Mouse (Mus musculus) kidney, embryonic 16.5 days (tissue): ENCODE data around the gene Nlrp4f. TPM values are rescaled to one million over a fixed set of nuclear protein-coding genes. Genes with fewer than 3 reads are reported as not detected.

Experiments used
- ATAC-seq: fragments of 200-750 bp; cut with Nextera tagmentation; 2 replicates; pipeline ENCODE4 v1.8.0; 2017; ENCODE audit warnings: moderate TSS enrichment; ENCODE audit not compliant: low FRiP score, low TSS enrichment
- H3K27ac ChIP-seq: fragments of 300-500 bp; sonication (generic); 2 replicates; pipeline ENCODE4 v1.5.1; 2014; ENCODE audit warnings: low read length
- H3K27me3 ChIP-seq: fragments of 300-500 bp; sonication (generic); 2 replicates; pipeline ENCODE4 v1.6.1; 2014; ENCODE audit warnings: low read length, control low read depth, mixed read lengths; ENCODE audit not compliant: insufficient read depth
- H3K36me3 ChIP-seq: fragments of 300-500 bp; sonication (generic); 2 replicates; pipeline ENCODE4 v1.6.1; 2014; ENCODE audit warnings: low read length, control low read depth, mixed read lengths; ENCODE audit not compliant: insufficient read depth
- H3K4me1 ChIP-seq: fragments of 300-500 bp; sonication (generic); 2 replicates; pipeline ENCODE4 v1.6.1; 2014; ENCODE audit warnings: low read length, control low read depth, mixed read lengths; ENCODE audit not compliant: insufficient read depth
- H3K4me2 ChIP-seq: fragments of 300-500 bp; sonication (generic); replicated peaks from 2 replicates; pipeline ENCODE4 v1.6.1; 2014; ENCODE audit warnings: low read depth, low read length
- H3K4me3 ChIP-seq: fragments of 300-500 bp; sonication (generic); 2 replicates; pipeline ENCODE4 v1.5.1; 2014; ENCODE audit warnings: mild to moderate bottlenecking, low read length
- H3K9ac ChIP-seq: fragments of 300-500 bp; sonication (generic); replicated peaks from 2 replicates; pipeline ENCODE4 v1.6.1; 2014; ENCODE audit warnings: low read length
- H3K9me3 ChIP-seq: fragments of 300-500 bp; sonication (generic); 2 replicates; pipeline ENCODE4 v1.6.1; 2016; ENCODE audit warnings: low read length, control low read depth
- WGBS: fragments of 180-500 bp; shearing (Covaris S2); extraction: QIAGEN DNeasy Blood & Tissue Kit; methylation state at CpG from one replicate; pipeline ENCODE4 v1.1.7; 2014; 5-methylcytosine and 5-hydroxymethylcytosine counted together
- polyA plus RNA-seq: library from polyadenylated mRNA; unstranded; fragments of >200 nt; fragmentation: Nextera tagmentation; extraction: Ambion mirVana; gene quantifications from 2 replicates; pipeline ENCODE4 v1.2.1, GENCODE M21; 2015

Nlrp4f gene
- polyA plus RNA-seq, 1 experiment from 2014 or later, result not detected

DNA sequence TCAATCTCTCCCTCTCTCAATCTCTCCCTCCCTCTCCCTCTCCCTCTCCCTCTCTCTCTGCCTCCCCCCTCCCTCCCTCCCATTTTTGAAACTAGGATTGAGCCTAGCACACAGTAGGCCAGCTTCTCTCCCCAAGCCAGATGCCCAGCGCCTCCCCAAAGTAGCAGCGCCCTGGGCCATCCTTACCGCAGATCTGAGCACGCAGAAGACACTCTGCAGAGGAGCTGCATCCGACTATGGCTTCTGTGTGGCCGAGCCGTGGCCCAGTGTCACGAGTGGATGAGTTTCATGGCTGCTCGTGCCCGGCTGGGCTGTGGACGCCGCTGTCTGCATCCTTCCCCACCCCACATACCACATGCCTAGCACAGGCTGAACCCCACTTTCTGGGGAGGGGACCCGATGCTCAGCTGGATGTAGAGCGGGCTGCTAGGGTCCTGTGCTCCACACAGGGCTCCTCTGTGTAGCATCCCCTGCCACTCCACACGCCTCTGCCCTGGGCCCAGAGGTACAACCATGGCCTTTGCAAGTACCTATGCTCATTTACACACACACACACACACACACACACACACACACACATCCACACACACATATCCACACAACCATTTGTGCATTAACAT, 29.2 kb downstream of the Nlrp4f start:
- Histone ChIP-seq H3K27me3 (no peaks in the 10 kb centered on the region), H3K4me3 (no peak overlapping the region), H3K36me3 (no peaks in the 10 kb centered on the region), H3K4me2 (no peak overlapping the region), H3K9me3 (no peaks in the 10 kb centered on the region; the same call in 1 of the 2 replicates), H3K27ac (no peak overlapping the region), H3K4me1 (no peaks in the 10 kb centered on the region), H3K9ac (no peak overlapping the region)
- WGBS, result 59% methylated on average over 15 of the region's 15 CpGs
- ATAC-seq, result peak; percentile 46; the same call in 1 of the 2 replicates

DNA sequence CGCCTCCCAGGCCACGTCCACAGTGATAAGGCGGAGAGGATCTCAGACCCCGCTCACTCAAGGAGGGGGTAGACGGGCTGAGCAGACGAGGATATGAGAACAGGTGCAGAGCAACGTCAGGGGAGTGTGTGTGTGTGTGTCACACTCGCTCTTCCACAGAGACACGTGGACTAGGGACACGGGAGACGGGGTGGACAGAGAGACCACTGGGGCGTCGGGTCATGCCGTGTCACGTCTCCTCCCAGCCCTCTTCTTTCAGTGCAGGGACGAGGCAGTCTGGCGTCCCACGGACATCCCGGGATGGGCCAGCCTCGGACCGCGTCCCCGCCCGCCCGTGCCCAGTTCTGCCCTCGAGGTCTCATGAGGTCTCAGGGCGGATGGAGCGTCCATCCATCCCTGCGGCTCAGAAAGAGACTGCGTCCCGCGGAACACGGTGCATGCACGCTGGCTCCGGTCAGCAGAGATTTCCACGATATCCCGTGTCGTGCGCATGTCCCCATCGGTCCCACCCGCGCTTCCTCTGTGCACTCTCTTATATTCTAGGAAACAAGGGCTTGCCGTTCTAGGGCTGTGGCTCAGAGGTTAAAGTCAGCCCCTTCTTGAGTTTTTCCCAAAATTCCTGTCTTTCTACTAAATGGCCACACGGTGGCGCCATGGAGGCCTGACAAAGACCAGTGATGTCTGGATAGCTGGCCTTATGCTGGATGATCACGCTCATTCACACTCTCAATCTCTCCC, 29.9 kb downstream of the Nlrp4f start:
- H3K4me2 ChIP-seq, result peak overlapping the region; percentile 57
- 0 out of 2 replicates have a peak overlapping the region, but pooled peaks have one; percentile 26 for H3K9ac ChIP-seq
- no peak overlapping the region for H3K27ac ChIP-seq
- ATAC-seq, result peak; percentile 74
- no peaks in the 10 kb centered on the region for H3K36me3 ChIP-seq
- H3K4me1 ChIP-seq, result no peaks in the 10 kb centered on the region
- H3K9me3 ChIP-seq, result no peaks in the 10 kb centered on the region; the same call in 1 of the 2 replicates
- H3K4me3 ChIP-seq, result peak overlapping the region; percentile 32
- H3K27me3 ChIP-seq, result no peaks in the 10 kb centered on the region
- WGBS, result 22% methylated on average over 46 of the region's 46 CpGs

DNA sequence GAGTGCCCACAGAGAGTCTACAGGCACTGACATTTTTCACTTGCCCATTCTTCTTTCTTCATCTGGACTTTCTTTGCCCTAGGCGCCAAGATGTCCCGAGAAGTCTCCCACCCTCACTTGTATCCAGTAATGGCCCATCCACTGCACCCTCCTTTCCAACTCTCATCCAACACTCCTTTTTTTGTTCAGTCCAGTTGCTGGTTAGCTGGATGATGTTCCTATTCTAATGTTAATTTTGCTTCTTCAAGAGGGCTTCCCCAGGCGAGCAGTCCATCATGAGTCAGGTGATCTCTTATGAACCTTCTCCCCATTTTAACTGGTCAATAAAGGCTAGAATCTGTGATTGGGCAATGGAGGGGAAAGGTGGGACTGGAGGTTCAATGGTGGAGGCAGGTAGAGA, 31.7 kb downstream of the Nlrp4f start:
- Histone ChIP-seq H3K36me3 (no peaks in the 10 kb centered on the region), H3K27me3 (no peaks in the 10 kb centered on the region), H3K9me3 (no peaks in the 10 kb centered on the region; the same call in 1 of the 2 replicates), H3K4me1 (no peaks in the 10 kb centered on the region), H3K9ac (no peak overlapping the region), H3K4me3 (no peak overlapping the region), H3K27ac (no peak overlapping the region), H3K4me2 (no peak overlapping the region)
- 74% methylated on average over 3 of the region's 3 CpGs for WGBS
- ATAC-seq, result no peak

DNA sequence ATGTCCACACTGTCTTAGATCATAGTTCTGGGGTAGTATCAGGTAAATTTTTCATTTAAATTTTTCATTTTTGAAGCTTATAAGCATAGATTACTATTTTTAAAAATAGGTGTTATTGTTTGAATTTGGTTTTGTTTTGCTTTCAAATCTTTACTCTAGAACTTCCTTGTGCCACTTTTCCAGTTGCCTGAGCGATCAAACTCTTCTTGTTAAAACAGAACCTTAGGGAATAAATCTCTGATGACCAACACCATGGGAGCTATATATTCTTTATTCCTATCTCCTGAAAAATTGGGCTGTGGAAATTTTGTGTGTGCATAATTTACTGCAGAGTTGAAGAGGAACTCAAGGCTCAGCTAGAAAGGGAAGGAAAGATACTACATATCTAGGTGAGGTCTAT, 55.8 kb downstream of the Nlrp4f start, which contains the start of gene Olfr466:
Olfr466 (plus strand) TSS at position 301 of the 400 bp plus-strand sequence.
- Histone ChIP-seq H3K27ac (no peak within 1 kb of the TSS), H3K4me2 (no peak within 1 kb of the TSS), H3K9ac (no peak within 1 kb of the TSS), H3K9me3 (peaks cover 2% of the 10 kb centered on the region; the same call in 1 of the 2 replicates), H3K27me3 (no peaks in the 10 kb centered on the region), H3K4me1 (no peaks in the 10 kb centered on the region), H3K36me3 (no peaks in the 10 kb centered on the region), H3K4me3 (no peak within 1 kb of the TSS)
- no peak for ATAC-seq
- 79% methylated on average over 1 of the region's 1 CpGs for WGBS

DNA sequence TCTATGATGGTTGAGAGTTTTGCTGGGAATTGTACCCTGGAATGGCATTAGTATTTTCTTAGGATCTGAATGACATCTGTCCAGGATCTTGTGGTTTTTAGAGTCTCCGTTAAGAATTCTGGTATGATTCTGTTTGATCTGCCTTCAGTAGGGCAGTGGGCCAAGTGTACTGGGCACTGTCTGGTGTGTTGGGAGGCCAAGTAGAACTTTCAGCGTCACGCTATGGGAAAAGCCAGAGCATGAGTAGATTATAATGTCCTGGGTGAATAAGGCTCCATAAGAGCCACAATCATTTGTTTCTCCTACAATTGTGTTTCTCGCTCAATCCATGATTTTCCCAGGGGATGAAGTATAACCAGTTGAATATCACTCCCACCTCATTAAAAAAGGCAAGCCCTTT, 68.0 kb downstream of the Nlrp4f start, which contains the start of gene Olfr465-ps1:
Olfr465-ps1 (plus strand) TSS at position 301 of the 400 bp plus-strand sequence.
- no peak within 1 kb of the TSS for H3K4me2 ChIP-seq
- 82% methylated on average over 4 of the region's 4 CpGs for WGBS
- no peak within 1 kb of the TSS for H3K9ac ChIP-seq
- no peaks in the 10 kb centered on the region for H3K4me1 ChIP-seq
- H3K36me3 ChIP-seq, result no peaks in the 10 kb centered on the region
- no peak for ATAC-seq
- H3K27me3 ChIP-seq, result no peaks in the 10 kb centered on the region
- H3K27ac ChIP-seq, result no peak within 1 kb of the TSS
- no peak within 1 kb of the TSS for H3K4me3 ChIP-seq
- H3K9me3 ChIP-seq, result no peaks in the 10 kb centered on the region; the same call in 1 of the 2 replicates

Other genes with a start within 250 kb of the Nlrp4f start
- gene Spata31d1c, start 172.9 kb downstream of the Nlrp4f start, polyA plus RNA-seq, result not detected in 2 replicates
- not detected in 2 replicates for gene Prss47, start 153.2 kb downstream of the Nlrp4f start, polyA plus RNA-seq
- 53.2 and 57.9 TPM in 2 replicates for gene Mfsd14b, start 93.0 kb downstream of the Nlrp4f start, polyA plus RNA-seq
- not detected in 2 replicates for gene Olfr465-ps1, start 67.9 kb downstream of the Nlrp4f start, polyA plus RNA-seq
- gene Olfr466, start 55.7 kb downstream of the Nlrp4f start, polyA plus RNA-seq, result not detected in 2 replicates
- not detected in 2 replicates for gene Gm10775, start 53.6 kb upstream of the Nlrp4f start, polyA plus RNA-seq
- gene Zfp369, start 72.8 kb upstream of the Nlrp4f start, polyA plus RNA-seq, result 9.2 and 11.5 TPM in 2 replicates